In the genomic region with DNA sequence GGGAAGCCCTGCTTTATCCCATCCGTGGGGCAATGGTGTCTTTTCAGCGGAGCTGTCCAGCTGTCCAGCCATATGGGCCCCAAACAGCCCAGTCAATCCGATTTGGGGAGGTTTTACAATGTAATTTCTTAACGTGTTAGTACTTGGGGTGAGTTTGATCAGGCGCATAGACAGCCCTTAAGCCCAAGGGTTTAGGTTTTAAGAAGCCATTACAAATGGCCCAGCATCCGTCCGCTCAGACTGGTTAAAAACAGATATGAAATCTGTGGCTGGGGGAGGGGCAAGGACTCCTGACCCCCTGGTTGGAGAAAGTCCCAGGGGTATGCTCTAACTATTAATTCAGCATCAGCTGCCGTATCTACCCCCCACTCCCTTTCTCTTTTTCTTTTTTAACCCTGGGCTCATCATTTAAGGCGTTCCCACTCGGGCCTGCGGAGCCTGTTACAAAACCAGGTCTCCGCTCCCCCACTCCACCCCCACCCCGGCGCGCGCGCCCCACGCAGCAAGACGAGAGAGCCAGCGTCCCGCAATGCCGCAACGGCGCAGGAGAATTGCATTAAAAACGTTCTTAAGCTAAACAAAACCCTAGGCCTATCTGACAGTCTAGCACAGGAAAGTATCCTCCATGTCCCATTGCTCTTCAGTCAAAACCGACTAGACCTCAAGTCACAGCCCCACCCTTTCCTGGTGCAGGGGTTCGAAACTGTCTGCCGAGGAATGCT, we compare ENCODE assay signal across 10 mouse cellular contexts.
DNase-seq lines count a peak whose midpoint lies in the region; ATAC-seq and TF ChIP-seq lines count a peak whose summit lies in the region.
"Had no signal": no experiment of that assay in that cellular context is flagged by ENCODE, and none has a peak within 500 bp of the region (broad histone marks: within the 10 kb centered on the region; RNA-seq: fewer than 3 reads in every experiment).

No protein-coding gene starts in this region.

- peak overlapping the region; percentile 18; the same call in 1 of the 2 replicates for H3K4me3 ChIP-seq in forebrain, embryonic 10.5 days
- no peak overlapping the region for H3K4me3 ChIP-seq in limb, embryonic 10.5 days
- no peak overlapping the region for H3K4me3 ChIP-seq in olfactory bulb, adult 2 months (ENCODE audit: insufficient read depth, low read depth, low read length)
- H3K4me3 ChIP-seq: liver, embryonic 12.5 days had no signal

- H3K9me3 ChIP-seq in forebrain, embryonic 10.5 days, result no peaks in the 10 kb centered on the region
- H3K9me3 ChIP-seq in limb, embryonic 10.5 days (replicated peaks), result no peaks in the 10 kb centered on the region
- H3K9me3 ChIP-seq: liver, embryonic 12.5 days had no signal

- peaks cover 98% of the 10 kb centered on the region for H3K27me3 ChIP-seq in forebrain, embryonic 10.5 days (ENCODE audit: poor library complexity, severe bottlenecking)
- H3K27me3 ChIP-seq in limb, embryonic 10.5 days (ENCODE audit: low read depth, poor library complexity, severe bottlenecking), result peaks cover 99% of the 10 kb centered on the region

- no peak for TF ChIP-seq POLR2A in olfactory bulb, adult 2 months (IDR thresholded peaks at IDR 0.05; ENCODE audit: insufficient read depth, low read depth, low read length)

- WGBS in forebrain, embryonic 10.5 days, result 4% methylated on average over 28 of the region's 28 CpGs
- 3% methylated on average over 28 of the region's 28 CpGs for WGBS in limb, embryonic 10.5 days
- 11% methylated on average over 28 of the region's 28 CpGs for WGBS in olfactory bulb, adult 2 months

- no peak for TF ChIP-seq CTCF in olfactory bulb, adult 2 months (IDR thresholded peaks at IDR 0.05; ENCODE audit: insufficient read depth, low read depth, low read length)

- H3K4me1 ChIP-seq in forebrain, embryonic 10.5 days, result peaks cover 70% of the 10 kb centered on the region
- H3K4me1 ChIP-seq in limb, embryonic 10.5 days, result peaks cover 27% of the 10 kb centered on the region
- H3K4me1 ChIP-seq in olfactory bulb, adult 2 months (ENCODE audit: control insufficient read depth, insufficient read depth, low read length), result peaks cover 24% of the 10 kb centered on the region

- peak; percentile 58 for DNase-seq in cerebellum, adult 11-12 months
- DNase-seq in forebrain, embryonic 10.5 days (ENCODE audit: extremely low spot score, low spot score), result no peak
- DNase-seq in limb, embryonic 10.5 days (ENCODE audit: low spot score), result peak; percentile 40
- no peak for DNase-seq in natural killer cell, adult 2 months (ENCODE audit: low spot score in 2 of 2)
- no peak for DNase-seq in urinary bladder, postnatal 4 days (ENCODE audit: low spot score in 2 of 2)
- no peak for DNase-seq in spleen, postnatal 14 days (ENCODE audit: low spot score in 2 of 2)
- DNase-seq: kidney, postnatal 4 days had no signal

- peak overlapping the region; percentile 51; the same call in 1 of the 2 replicates for H3K27ac ChIP-seq in forebrain, embryonic 10.5 days
- H3K27ac ChIP-seq in limb, embryonic 10.5 days, result no peak overlapping the region
- peak overlapping the region; percentile 100 for H3K27ac ChIP-seq in olfactory bulb, adult 2 months (ENCODE audit: insufficient read depth, low read depth, low read length)
- H3K27ac ChIP-seq: liver, embryonic 12.5 days had no signal

- no peaks in the 10 kb centered on the region for H3K36me3 ChIP-seq in forebrain, embryonic 10.5 days (replicated peaks)
- no peaks in the 10 kb centered on the region for H3K36me3 ChIP-seq in limb, embryonic 10.5 days
- H3K36me3 ChIP-seq: liver, embryonic 12.5 days had no signal

- ATAC-seq in cerebellum, adult (ENCODE audit: insufficient number of reproducible peaks, low FRiP score, low TSS enrichment), result no peak
- ATAC-seq: liver, embryonic 12.5 days had no signal

Comparison
In these comparisons a context has a peak if more than half of its experiments do, and no peak if none do; other contexts are left out.
1. DNase-seq: peak in cerebellum, adult 11-12 months (single experiment) and limb, embryonic 10.5 days (single experiment); none in forebrain, embryonic 10.5 days (single experiment), natural killer cell, adult 2 months (0 of 2), urinary bladder, postnatal 4 days (0 of 2) and spleen, postnatal 14 days (0 of 2).